Mouse (Mus musculus) heart, adult 2 months (tissue): ENCODE results near the gene 4930449I24Rik.
"Not testable (repeated sequence)": the region's sequence is repeated elsewhere in the genome, so short reads cannot be mapped to it uniquely, and the experiment has no call there.

Source experiments
- CTCF ChIP-seq: fragments of 200-600 bp; IDR thresholded peaks from 2 replicates; pipeline ENCODE4 v1.8.1; 2022; ENCODE audit warnings: antibody characterized with exemption, mild to moderate bottlenecking, moderate library complexity
- EP300 ChIP-seq: fragments of 200-500 bp; IDR thresholded peaks from 2 replicates; pipeline ENCODE4 v1.6.1; 2011; ENCODE audit warnings: low read depth, low read length, control low read depth; ENCODE audit not compliant: insufficient read depth
- POLR2A ChIP-seq: fragments of 200-500 bp; IDR thresholded peaks from 2 replicates; pipeline ENCODE4 v1.6.1; 2011; ENCODE audit warnings: mild to moderate bottlenecking, low read depth, low read length, control low read depth; ENCODE audit not compliant: insufficient read depth

GRCm38 (mm10) chr5:146537347-146537746 lies 35.1 kb downstream of the 4930449I24Rik start, which contains the start of gene Gm3409:
- not testable (repeated sequence) for TF ChIP-seq CTCF, POLR2A, EP300
